Mouse (Mus musculus): ENCODE results near the gene Large2. TPM values are rescaled to one million over a fixed set of nuclear protein-coding genes. Genes with fewer than 3 reads are reported as not detected.
A peak's percentile ranks its signal among the peaks of the same experiment; 100 is the strongest.

Gene Large2
- polyA plus RNA-seq, 1 experiment from 2014 or later = 8.7 TPM

GRCm38 (mm10) chr2:92367383-92368029 lies 7.2 kb downstream of the Large2 start:
- WGBS = 25% methylated on average over 20 of the region's 20 CpGs
- Histone ChIP-seq H3K27me3 (ENCODE audit: control insufficient read depth, insufficient read depth, low read length) (no peaks in the 10 kb centered on the region), H3K36me3 (ENCODE audit: control insufficient read depth, insufficient read depth, low read length) (no peaks in the 10 kb centered on the region; the same call in 1 of the 2 replicates), H3K4me3 (ENCODE audit: low read depth, low read length) (no peak overlapping the region), H3K4me1 (replicated peaks; ENCODE audit: control insufficient read depth, insufficient read depth) (peaks cover 2% of the 10 kb centered on the region; the same call in 1 of the 2 replicates), H3K27ac (replicated peaks) (no peak overlapping the region), H3K9ac (ENCODE audit: low read length) (no peak overlapping the region), H3K9me3 (ENCODE audit: control insufficient read depth, low read length) (no peaks in the 10 kb centered on the region), H3K4me2 (replicated peaks; ENCODE audit: low read depth) (no peak overlapping the region; the same call in 1 of the 2 replicates)
- peak; percentile 63 for DNase-seq (ENCODE audit: low spot score)
- no peak for ATAC-seq (ENCODE audit: low FRiP score, low TSS enrichment)
- no peak for TF ChIP-seq CTCF (IDR thresholded peaks at IDR 0.05; ENCODE audit: low read depth)
- no peak for TF ChIP-seq EP300 (optimal IDR thresholded peaks at IDR 0.05)

- DNase-seq (ENCODE audit: low spot score) (no peak), ATAC-seq (ENCODE audit: low FRiP score, low TSS enrichment) (no peak)
- no peak overlapping the region for H3K9ac ChIP-seq (ENCODE audit: low read length)
- H3K27me3 ChIP-seq (ENCODE audit: control insufficient read depth, insufficient read depth, low read length) = no peaks in the 10 kb centered on the region
- H3K4me3 ChIP-seq (ENCODE audit: low read depth, low read length) = no peak overlapping the region
- 89% methylated on average over 10 of the region's 10 CpGs for WGBS
- H3K27ac ChIP-seq (replicated peaks) = no peak overlapping the region
- H3K4me2 ChIP-seq (replicated peaks; ENCODE audit: low read depth) = no peak overlapping the region
- peaks cover 3% of the 10 kb centered on the region; the same call in 1 of the 2 replicates for H3K36me3 ChIP-seq (ENCODE audit: control insufficient read depth, insufficient read depth, low read length)
- H3K9me3 ChIP-seq (ENCODE audit: control insufficient read depth, low read length) = no peaks in the 10 kb centered on the region
- TF ChIP-seq CTCF (IDR thresholded peaks at IDR 0.05; ENCODE audit: low read depth) (no peak), EP300 (optimal IDR thresholded peaks at IDR 0.05) (no peak)
- H3K4me1 ChIP-seq (replicated peaks; ENCODE audit: control insufficient read depth, insufficient read depth) = no peaks in the 10 kb centered on the region
Measured at GRCm38 (mm10) chr2:92365568-92365967, 9.1 kb downstream of the Large2 start.

GRCm38 (mm10) chr2:92364086-92364485 lies 10.6 kb downstream of the Large2 start:
- Histone ChIP-seq H3K9me3 (ENCODE audit: control insufficient read depth, low read length) (no peaks in the 10 kb centered on the region), H3K27ac (replicated peaks) (no peak overlapping the region), H3K4me3 (ENCODE audit: low read depth, low read length) (no peak overlapping the region), H3K4me2 (replicated peaks; ENCODE audit: low read depth) (no peak overlapping the region), H3K36me3 (ENCODE audit: control insufficient read depth, insufficient read depth, low read length) (peaks cover 8% of the 10 kb centered on the region; the same call in 1 of the 2 replicates), H3K27me3 (ENCODE audit: control insufficient read depth, insufficient read depth, low read length) (no peaks in the 10 kb centered on the region), H3K9ac (ENCODE audit: low read length) (no peak overlapping the region), H3K4me1 (replicated peaks; ENCODE audit: control insufficient read depth, insufficient read depth) (no peaks in the 10 kb centered on the region)
- DNase-seq (ENCODE audit: low spot score) (no peak), ATAC-seq (ENCODE audit: low FRiP score, low TSS enrichment) (no peak)
- TF ChIP-seq CTCF (IDR thresholded peaks at IDR 0.05; ENCODE audit: low read depth) (no peak), EP300 (optimal IDR thresholded peaks at IDR 0.05) (no peak)
- WGBS = 88% methylated on average over 4 of the region's 4 CpGs

- Histone ChIP-seq H3K36me3 (ENCODE audit: control insufficient read depth, insufficient read depth, low read length) (peaks cover 14% of the 10 kb centered on the region; the same call in 1 of the 2 replicates), H3K27me3 (ENCODE audit: control insufficient read depth, insufficient read depth, low read length) (no peaks in the 10 kb centered on the region), H3K9me3 (ENCODE audit: control insufficient read depth, low read length) (no peaks in the 10 kb centered on the region), H3K4me3 (ENCODE audit: low read depth, low read length) (no peak overlapping the region), H3K4me1 (replicated peaks; ENCODE audit: control insufficient read depth, insufficient read depth) (no peaks in the 10 kb centered on the region), H3K9ac (ENCODE audit: low read length) (no peak overlapping the region), H3K4me2 (replicated peaks; ENCODE audit: low read depth) (no peak overlapping the region), H3K27ac (replicated peaks) (0 out of 2 replicates have a peak overlapping the region, but pooled peaks have one; percentile 35)
- DNase-seq (ENCODE audit: low spot score) (no peak), ATAC-seq (ENCODE audit: low FRiP score, low TSS enrichment) (no peak)
- TF ChIP-seq EP300 (optimal IDR thresholded peaks at IDR 0.05) = no peak
- TF ChIP-seq CTCF (IDR thresholded peaks at IDR 0.05; ENCODE audit: low read depth) = 0 out of 2 replicates have a peak, but pooled peaks have one; percentile 4
- 83% methylated on average over 6 of the region's 6 CpGs for WGBS
Measured at GRCm38 (mm10) chr2:92362571-92363228, 12.0 kb downstream of the Large2 start.

- WGBS = 87% methylated on average over 8 of the region's 8 CpGs
- Histone ChIP-seq H3K27me3 (ENCODE audit: control insufficient read depth, insufficient read depth, low read length) (no peaks in the 10 kb centered on the region), H3K9ac (ENCODE audit: low read length) (no peak overlapping the region), H3K4me3 (ENCODE audit: low read depth, low read length) (no peak overlapping the region), H3K4me2 (replicated peaks; ENCODE audit: low read depth) (no peak overlapping the region), H3K9me3 (ENCODE audit: control insufficient read depth, low read length) (no peaks in the 10 kb centered on the region), H3K36me3 (ENCODE audit: control insufficient read depth, insufficient read depth, low read length) (peaks cover 16% of the 10 kb centered on the region; the same call in 1 of the 2 replicates), H3K27ac (replicated peaks) (no peak overlapping the region), H3K4me1 (replicated peaks; ENCODE audit: control insufficient read depth, insufficient read depth) (no peaks in the 10 kb centered on the region)
- TF ChIP-seq EP300 (optimal IDR thresholded peaks at IDR 0.05) (no peak), CTCF (IDR thresholded peaks at IDR 0.05; ENCODE audit: low read depth) (no peak)
- DNase-seq (ENCODE audit: low spot score) = no peak
- ATAC-seq (ENCODE audit: low FRiP score, low TSS enrichment) = no peak
Measured at GRCm38 (mm10) chr2:92361795-92362194, 12.9 kb downstream of the Large2 start.

GRCm38 (mm10) chr2:92360893-92361292 lies 13.8 kb downstream of the Large2 start:
- Histone ChIP-seq H3K36me3 (ENCODE audit: control insufficient read depth, insufficient read depth, low read length) (peaks cover 18% of the 10 kb centered on the region; the same call in 1 of the 2 replicates), H3K9me3 (ENCODE audit: control insufficient read depth, low read length) (no peaks in the 10 kb centered on the region), H3K27ac (replicated peaks) (no peak overlapping the region), H3K27me3 (ENCODE audit: control insufficient read depth, insufficient read depth, low read length) (no peaks in the 10 kb centered on the region), H3K9ac (ENCODE audit: low read length) (no peak overlapping the region), H3K4me2 (replicated peaks; ENCODE audit: low read depth) (no peak overlapping the region), H3K4me1 (replicated peaks; ENCODE audit: control insufficient read depth, insufficient read depth) (no peaks in the 10 kb centered on the region), H3K4me3 (ENCODE audit: low read depth, low read length) (no peak overlapping the region)
- TF ChIP-seq EP300 (optimal IDR thresholded peaks at IDR 0.05) (no peak), CTCF (IDR thresholded peaks at IDR 0.05; ENCODE audit: low read depth) (no peak)
- 0 out of 2 replicates have a peak, but pooled peaks have one; percentile 31 for ATAC-seq (ENCODE audit: low FRiP score, low TSS enrichment)
- WGBS = 26% methylated on average over 12 of the region's 12 CpGs
- DNase-seq (ENCODE audit: low spot score) = peak; percentile 66
